Mouse (Mus musculus): Measurements from ENCODE around the gene Nipal4. TPM values are rescaled to one million over a fixed set of nuclear protein-coding genes. Genes with fewer than 3 reads are reported as not detected.

The Nipal4 gene
- 0.11 and 0.25 TPM in 2 replicates for polyA plus RNA-seq (2015; fragmentation: Nextera tagmentation; extraction: Ambion mirVana)

DNA sequence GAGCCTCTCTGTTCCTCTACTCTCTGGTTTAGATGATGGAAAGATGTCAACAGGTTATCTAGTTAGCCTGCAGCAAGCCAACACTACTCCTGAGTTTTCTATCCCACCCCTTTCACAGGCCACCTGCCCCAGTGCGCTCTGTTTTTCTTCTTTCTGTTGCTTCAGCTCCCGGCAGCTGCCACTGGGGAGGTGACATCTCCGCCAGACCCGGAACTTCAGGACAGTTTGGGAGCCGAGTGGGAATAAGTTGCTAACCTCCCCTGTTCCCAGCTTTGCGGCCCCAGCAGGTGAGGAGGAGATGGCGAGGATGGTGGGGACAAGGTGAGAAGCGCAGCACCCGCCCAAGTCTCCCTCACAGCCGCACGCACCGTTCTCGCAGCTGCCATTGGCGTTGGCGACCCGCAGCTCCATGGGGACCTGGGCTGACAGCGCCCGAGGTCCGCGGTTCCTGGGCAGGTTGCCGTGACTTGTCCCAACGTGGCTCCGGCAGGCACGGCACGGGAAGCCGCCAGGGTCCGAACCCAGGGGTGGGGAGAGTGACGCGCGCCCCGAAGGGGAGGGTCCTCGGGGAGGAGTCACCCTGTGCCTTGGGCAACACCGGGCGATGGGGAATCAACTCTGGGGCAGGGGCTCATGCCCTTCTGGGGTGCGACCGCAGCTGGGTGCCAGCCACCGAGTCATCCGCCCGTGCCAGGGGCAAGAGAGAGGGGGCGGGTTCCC lies at the start of gene Nipal4:
Gene Nipal4, minus strand, starts transcription at position 643 of the 720 bp plus-strand sequence.
- H3K9me3 ChIP-seq: no peaks in the 10 kb centered on the region
- peak within 1 kb of the TSS; percentile 63 for H3K9ac ChIP-seq
- ATAC-seq (ENCODE audit: low read depth): no peak; the same call in 1 of the 2 replicates
- H3K36me3 ChIP-seq: no peaks in the 10 kb centered on the region
- WGBS: under 1% methylated on average over 39 of the region's 40 CpGs
- peak within 1 kb of the TSS; percentile 46 for H3K4me3 ChIP-seq
- peak within 1 kb of the TSS; percentile 91 for H3K4me2 ChIP-seq
- H3K27me3 ChIP-seq: peaks cover 26% of the 10 kb centered on the region
- no peak within 1 kb of the TSS for H3K27ac ChIP-seq (replicated peaks)
- peaks cover 14% of the 10 kb centered on the region for H3K4me1 ChIP-seq (replicated peaks)

DNA sequence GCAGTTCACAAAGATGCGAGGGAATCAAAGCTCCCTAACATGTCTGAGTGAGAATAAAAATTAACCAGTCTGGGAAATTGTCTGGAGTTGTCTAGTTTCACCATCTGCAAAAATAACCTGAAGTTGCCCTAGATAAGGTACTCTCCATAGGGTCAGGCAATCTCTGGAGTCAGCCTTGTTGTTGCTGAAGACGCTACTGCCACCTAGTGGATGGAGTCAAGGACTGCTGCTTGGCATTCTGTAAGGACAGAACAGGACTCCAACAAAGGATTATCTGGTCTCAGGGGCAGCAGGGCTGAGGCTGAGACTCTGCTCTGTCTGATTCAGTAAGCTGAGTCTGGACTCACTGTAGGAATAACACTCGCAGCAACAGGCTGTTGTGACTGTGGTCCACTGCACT lies 49.0 kb upstream of the Nipal4 start:
- no peaks in the 10 kb centered on the region for H3K27me3 ChIP-seq
- 32% methylated on average over 3 of the region's 3 CpGs for WGBS
- no peaks in the 10 kb centered on the region for H3K9me3 ChIP-seq
- H3K36me3 ChIP-seq: peaks cover 22% of the 10 kb centered on the region
- no peak overlapping the region for H3K4me2 ChIP-seq
- H3K4me3 ChIP-seq: no peak overlapping the region
- peak; percentile 72 for ATAC-seq (ENCODE audit: low read depth)
- H3K27ac ChIP-seq (replicated peaks): peak overlapping the region; percentile 63
- H3K4me1 ChIP-seq (replicated peaks): peaks cover 48% of the 10 kb centered on the region
- H3K9ac ChIP-seq: no peak overlapping the region

DNA sequence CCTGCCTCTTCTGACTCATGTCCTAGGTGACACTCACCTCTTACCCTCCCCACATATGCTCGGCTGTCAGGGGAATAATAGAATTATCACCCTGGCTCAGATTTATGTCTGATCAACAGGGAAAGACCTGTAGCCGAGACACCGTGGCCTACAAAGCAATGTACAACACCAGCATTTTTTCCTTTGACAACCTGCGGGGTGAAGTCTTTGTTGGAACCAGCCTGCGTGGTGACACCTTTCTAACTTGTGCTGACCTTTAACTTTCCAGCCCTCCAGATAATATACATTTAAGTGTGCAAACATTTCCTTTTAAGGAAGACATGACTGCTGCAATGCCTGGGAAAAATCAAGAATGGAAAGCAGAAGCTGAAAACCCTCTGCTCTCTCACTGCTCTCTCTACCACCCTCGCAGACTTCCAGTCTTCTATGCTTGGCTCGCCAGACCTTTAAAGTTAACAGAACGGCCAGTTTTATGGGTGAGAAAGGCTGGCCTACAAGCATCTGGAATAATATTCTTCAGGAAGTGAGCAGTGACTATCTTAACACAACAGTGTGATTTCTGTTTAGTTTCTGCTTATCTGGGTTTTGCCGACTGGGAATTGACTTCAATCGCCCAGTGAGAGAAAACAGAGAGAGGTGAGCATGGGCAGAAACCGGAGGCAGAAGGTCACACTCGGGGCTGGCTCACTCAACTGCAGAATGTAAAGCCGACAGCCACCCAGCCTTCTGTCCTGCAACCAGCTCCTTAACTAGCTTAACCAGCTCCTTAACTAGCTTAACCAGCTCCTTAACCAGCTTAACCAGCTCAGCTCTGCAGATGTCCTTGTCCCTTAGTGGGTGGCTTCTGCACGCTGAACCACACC lies 48.3 kb upstream of the Nipal4 start:
- Histone ChIP-seq H3K9me3 (no peaks in the 10 kb centered on the region), H3K27me3 (no peaks in the 10 kb centered on the region), H3K4me1 (replicated peaks) (peaks cover 41% of the 10 kb centered on the region), H3K36me3 (peaks cover 21% of the 10 kb centered on the region), H3K4me2 (no peak overlapping the region), H3K27ac (replicated peaks) (peak overlapping the region; percentile 63), H3K4me3 (no peak overlapping the region), H3K9ac (0 out of 2 replicates have a peak overlapping the region, but pooled peaks have one; percentile 3)
- no peak for ATAC-seq (ENCODE audit: low read depth)
- 65% methylated on average over 14 of the region's 14 CpGs for WGBS

DNA sequence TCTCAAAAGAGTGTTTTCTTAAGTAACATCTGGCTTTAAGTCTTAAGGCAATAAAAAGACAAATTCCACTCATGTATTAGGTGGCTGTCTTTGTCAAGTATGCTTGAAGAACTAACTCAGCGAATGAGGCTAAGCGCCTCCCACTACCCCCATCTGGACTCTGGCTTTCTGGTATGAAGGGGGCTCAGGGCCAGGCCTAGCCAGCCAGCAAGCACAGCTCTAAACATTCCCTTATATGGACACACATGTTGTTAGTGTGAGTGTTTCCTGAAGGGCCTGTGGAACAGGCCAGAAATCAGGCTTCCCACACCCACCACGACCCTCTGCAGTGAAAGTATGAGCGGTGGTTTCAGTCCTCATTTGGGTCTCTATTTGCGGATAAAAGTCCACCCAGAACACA lies 47.5 kb upstream of the Nipal4 start:
- Histone ChIP-seq H3K4me1 (replicated peaks) (peaks cover 33% of the 10 kb centered on the region), H3K27me3 (no peaks in the 10 kb centered on the region), H3K4me2 (no peak overlapping the region), H3K9me3 (no peaks in the 10 kb centered on the region), H3K9ac (no peak overlapping the region), H3K36me3 (peaks cover 27% of the 10 kb centered on the region), H3K4me3 (no peak overlapping the region), H3K27ac (replicated peaks) (peak overlapping the region; percentile 34; the same call in 1 of the 2 replicates)
- 79% methylated on average over 5 of the region's 5 CpGs for WGBS
- ATAC-seq (ENCODE audit: low read depth): no peak

DNA sequence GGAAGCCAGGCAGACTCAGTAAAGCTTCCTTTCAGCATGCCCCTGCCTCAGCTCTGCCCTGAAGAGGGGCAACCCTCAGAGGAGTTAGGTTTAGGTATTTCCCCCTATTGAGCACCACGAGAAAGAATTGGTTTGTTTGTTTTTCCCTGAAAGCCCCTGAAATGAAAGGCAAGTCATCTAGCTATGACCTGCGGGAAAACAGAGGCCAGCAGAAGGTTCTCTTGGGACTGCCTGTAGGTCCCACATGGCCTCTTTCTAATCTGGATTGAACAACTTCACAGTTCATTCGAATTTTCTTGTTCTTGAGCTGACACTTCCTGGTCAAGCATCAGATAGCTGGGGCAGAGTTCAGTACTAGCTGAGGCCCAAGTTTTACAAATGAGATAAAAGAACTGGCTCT lies 45.5 kb upstream of the Nipal4 start:
- no peak overlapping the region for H3K27ac ChIP-seq (replicated peaks)
- peaks cover 45% of the 10 kb centered on the region for H3K36me3 ChIP-seq
- H3K4me3 ChIP-seq: no peak overlapping the region
- no peak overlapping the region for H3K4me2 ChIP-seq
- no peak for ATAC-seq (ENCODE audit: low read depth)
- H3K4me1 ChIP-seq (replicated peaks): peaks cover 18% of the 10 kb centered on the region
- WGBS: 27% methylated on average over 3 of the region's 3 CpGs
- no peak overlapping the region for H3K9ac ChIP-seq
- H3K9me3 ChIP-seq: no peaks in the 10 kb centered on the region
- no peaks in the 10 kb centered on the region for H3K27me3 ChIP-seq

DNA sequence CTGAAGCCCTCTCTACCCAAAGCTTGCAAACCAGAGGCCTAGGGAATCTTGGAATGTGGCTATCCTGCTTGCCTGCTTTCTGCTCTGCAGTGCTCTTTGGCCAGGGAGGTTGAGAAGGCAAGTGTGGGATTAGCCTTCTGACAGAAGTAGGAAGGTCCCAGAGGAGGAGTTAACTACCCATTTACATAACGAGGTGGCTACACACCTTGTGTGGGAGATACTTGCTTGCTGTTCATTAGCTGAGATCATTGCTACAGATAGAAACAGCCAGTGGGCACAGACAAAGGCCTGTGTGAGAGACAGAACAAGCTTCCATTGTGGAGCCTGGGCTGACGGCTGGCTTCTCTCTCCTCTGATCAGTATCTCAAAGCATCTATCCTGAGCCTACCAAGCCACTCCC lies 43.6 kb upstream of the Nipal4 start:
- WGBS: 50% methylated on average over 2 of the region's 2 CpGs
- ATAC-seq (ENCODE audit: low read depth): no peak

DNA sequence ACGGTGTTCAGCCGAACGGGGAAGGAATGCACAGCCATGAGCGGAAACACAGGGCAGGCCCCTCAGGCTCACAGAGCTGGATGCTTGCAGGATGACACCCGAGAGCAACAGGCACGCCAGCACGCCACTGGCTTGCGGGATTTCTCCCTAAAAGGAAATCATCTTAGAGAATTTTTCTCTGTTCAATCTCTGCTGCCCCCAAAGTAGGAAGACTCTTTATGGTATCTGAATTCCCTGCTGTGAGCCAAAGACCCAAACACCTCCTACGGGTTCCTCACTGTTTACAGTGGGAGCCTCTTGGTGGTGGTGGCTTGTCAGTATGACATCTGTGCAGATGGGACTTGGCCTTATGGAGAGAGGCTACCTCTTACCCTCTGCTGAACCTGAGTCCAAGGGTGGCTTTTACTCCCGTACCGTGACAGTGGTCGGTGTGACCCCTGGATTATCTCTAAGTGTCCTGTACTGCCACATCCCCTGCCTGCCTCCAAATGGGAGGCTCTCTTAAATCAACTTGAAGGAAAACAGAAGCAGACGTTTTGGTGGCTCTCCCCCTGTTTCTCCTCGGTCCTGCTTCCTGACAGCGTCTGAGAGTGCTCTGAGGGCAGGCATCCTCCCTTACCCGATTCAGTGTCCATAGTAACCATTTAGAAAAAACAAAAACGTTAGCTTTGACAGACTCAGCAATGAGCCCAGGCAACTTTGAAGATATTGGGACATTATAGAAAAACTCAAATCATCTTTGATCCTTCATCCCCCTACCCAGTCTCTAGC lies 39.5 kb upstream of the Nipal4 start:
- H3K4me2 ChIP-seq: no peak overlapping the region
- H3K36me3 ChIP-seq: peaks cover 72% of the 10 kb centered on the region
- H3K9ac ChIP-seq: no peak overlapping the region
- no peaks in the 10 kb centered on the region for H3K9me3 ChIP-seq
- H3K27ac ChIP-seq (replicated peaks): no peak overlapping the region
- H3K4me3 ChIP-seq: no peak overlapping the region
- WGBS: 66% methylated on average over 17 of the region's 17 CpGs
- ATAC-seq (ENCODE audit: low read depth): no peak
- no peaks in the 10 kb centered on the region for H3K27me3 ChIP-seq
- H3K4me1 ChIP-seq (replicated peaks): peaks cover 4% of the 10 kb centered on the region; the same call in 1 of the 2 replicates

More for the DNA sequence above, 43.6 kb upstream of the Nipal4 start:
- peaks cover 59% of the 10 kb centered on the region for H3K36me3 ChIP-seq
- peaks cover 11% of the 10 kb centered on the region for H3K4me1 ChIP-seq (replicated peaks)
- no peak overlapping the region for H3K4me2 ChIP-seq
- no peaks in the 10 kb centered on the region for H3K9me3 ChIP-seq
- 0 out of 2 replicates have a peak overlapping the region, but pooled peaks have one; percentile 23 for H3K27ac ChIP-seq (replicated peaks)
- H3K4me3 ChIP-seq: no peak overlapping the region
- H3K27me3 ChIP-seq: no peaks in the 10 kb centered on the region
- H3K9ac ChIP-seq: no peak overlapping the region

DNA sequence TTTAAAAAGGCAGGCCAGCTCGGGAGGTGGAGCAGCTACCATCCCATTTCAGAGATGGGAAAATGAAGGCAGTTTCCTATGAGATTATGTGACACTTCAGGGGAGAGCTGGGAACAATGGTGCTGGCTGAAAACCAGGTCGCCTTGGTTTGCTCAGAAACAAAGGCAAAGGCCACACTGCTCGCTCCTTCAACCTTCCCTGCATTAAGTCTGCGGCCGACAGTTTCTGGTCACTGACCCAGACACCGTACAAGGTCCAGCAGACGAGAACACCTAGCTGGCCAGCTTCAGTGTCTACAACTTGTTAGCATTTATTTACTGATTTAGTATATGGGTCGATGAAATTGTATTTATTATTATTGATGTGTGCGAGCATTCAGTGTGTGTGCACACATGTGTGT lies 38.5 kb upstream of the Nipal4 start:
- H3K4me3 ChIP-seq: no peak overlapping the region
- no peak for ATAC-seq (ENCODE audit: low read depth)
- peaks cover 4% of the 10 kb centered on the region; the same call in 1 of the 2 replicates for H3K4me1 ChIP-seq (replicated peaks)
- H3K9ac ChIP-seq: no peak overlapping the region
- no peak overlapping the region for H3K27ac ChIP-seq (replicated peaks)
- no peaks in the 10 kb centered on the region for H3K9me3 ChIP-seq
- WGBS: 89% methylated on average over 9 of the region's 9 CpGs
- peaks cover 82% of the 10 kb centered on the region for H3K36me3 ChIP-seq
- no peaks in the 10 kb centered on the region for H3K27me3 ChIP-seq
- H3K4me2 ChIP-seq: no peak overlapping the region

DNA sequence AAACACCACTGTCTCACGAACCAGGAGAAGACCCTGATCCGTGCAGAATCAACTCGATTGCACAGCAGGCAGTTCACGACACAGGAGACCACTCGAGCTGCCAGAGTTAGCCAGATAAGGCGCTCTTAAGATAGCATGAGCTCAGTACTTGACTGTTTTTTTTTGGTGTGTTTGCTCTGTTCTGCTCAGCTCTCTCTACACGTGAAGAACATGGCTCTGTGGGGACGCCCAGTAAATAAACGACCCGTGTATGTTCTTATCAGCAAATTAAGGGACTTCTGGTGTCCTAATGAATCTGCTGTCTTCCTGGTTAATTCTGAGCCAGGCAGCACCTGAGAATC lies 36.2 kb upstream of the Nipal4 start:
- 71% methylated on average over 10 of the region's 10 CpGs for WGBS
- H3K9me3 ChIP-seq: no peaks in the 10 kb centered on the region
- H3K9ac ChIP-seq: no peak overlapping the region
- H3K27ac ChIP-seq (replicated peaks): no peak overlapping the region; the same call in 1 of the 2 replicates
- no peak overlapping the region for H3K4me3 ChIP-seq
- H3K36me3 ChIP-seq: peaks cover 85% of the 10 kb centered on the region
- no peaks in the 10 kb centered on the region for H3K27me3 ChIP-seq
- 0 out of 2 replicates have a peak, but pooled peaks cover 4% of the 10 kb centered on the region for H3K4me1 ChIP-seq (replicated peaks)
- H3K4me2 ChIP-seq: no peak overlapping the region
- ATAC-seq (ENCODE audit: low read depth): no peak

DNA sequence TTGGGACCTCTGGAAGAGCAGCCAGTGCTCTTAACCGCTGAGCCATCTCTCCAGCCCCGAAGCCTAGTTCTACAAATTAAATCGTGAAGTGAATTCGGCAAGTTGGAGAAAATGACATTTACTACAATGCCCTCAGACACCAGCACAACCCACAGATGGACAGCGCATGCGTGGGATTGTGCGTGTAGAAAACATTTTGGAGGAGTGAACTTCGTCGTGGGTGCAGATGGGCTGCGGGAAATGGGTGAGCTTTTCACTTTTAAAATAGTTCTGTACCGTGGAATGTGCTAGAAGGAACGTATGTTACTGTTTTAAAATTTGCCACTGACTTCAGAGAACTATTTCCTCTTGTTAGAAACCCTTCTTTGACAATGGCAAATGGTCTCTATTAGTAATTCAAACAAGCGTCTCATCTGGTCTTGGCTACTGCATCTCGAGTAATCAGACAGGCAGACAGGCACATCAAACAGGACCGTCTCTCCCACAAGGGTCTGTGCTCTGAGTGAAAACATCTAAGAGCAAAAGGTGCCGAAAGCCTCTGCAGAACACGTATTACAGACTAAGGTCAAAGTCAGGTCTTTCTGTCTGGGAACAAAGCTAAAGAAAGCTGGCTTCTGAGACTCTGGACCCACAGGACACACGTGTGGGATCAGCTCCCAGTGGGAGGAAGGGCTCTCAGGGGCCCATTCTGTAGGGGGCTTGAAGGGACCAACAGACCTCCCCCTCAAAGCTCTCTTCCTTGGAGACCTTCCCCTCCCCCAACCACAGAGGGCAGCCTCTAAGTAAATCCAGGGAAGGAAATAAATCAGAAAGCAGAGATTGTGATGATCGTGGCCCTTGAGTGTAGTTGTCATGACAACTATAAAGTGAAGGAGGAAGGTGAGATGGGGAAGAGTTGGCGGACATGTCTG lies 35.6 kb upstream of the Nipal4 start:
- Histone ChIP-seq H3K4me3 (no peak overlapping the region), H3K4me2 (no peak overlapping the region), H3K27me3 (no peaks in the 10 kb centered on the region), H3K36me3 (peaks cover 85% of the 10 kb centered on the region), H3K9me3 (no peaks in the 10 kb centered on the region), H3K27ac (replicated peaks) (no peak overlapping the region; the same call in 1 of the 2 replicates), H3K4me1 (replicated peaks) (0 out of 2 replicates have a peak, but pooled peaks cover 4% of the 10 kb centered on the region), H3K9ac (no peak overlapping the region)
- WGBS: 71% methylated on average over 20 of the region's 20 CpGs
- no peak for ATAC-seq (ENCODE audit: low read depth)

DNA sequence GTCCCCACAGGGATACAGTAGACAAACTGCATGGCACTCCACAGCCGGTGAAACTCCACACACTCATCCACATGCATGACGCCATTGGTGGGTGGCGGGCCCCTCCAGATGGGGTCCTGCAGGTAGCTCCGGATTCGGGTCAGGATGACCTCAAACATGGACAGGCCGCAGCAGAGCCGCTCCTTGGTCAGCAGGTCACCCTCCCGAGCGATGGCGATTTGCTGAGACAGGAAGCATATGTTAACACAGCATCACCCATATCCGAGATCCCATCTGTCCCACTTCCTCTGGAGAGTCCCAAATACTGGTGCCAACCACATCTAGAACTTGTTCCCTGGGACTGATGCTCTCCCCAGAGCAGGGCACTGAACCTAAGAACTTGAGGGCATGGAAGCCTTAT lies 34.4 kb upstream of the Nipal4 start:
- Histone ChIP-seq H3K27me3 (no peaks in the 10 kb centered on the region), H3K4me2 (no peak overlapping the region), H3K27ac (replicated peaks) (no peak overlapping the region), H3K4me1 (replicated peaks) (0 out of 2 replicates have a peak, but pooled peaks cover 4% of the 10 kb centered on the region), H3K9ac (no peak overlapping the region), H3K36me3 (peaks cover 85% of the 10 kb centered on the region), H3K9me3 (no peaks in the 10 kb centered on the region), H3K4me3 (no peak overlapping the region)
- WGBS: 87% methylated on average over 11 of the region's 11 CpGs
- ATAC-seq (ENCODE audit: low read depth): no peak

All from neural tube, embryonic 13.5 days (tissue).